Mouse (Mus musculus): ENCODE results near the gene Foxs1. TPM values are rescaled to one million over a fixed set of nuclear protein-coding genes. Genes with fewer than 3 reads are reported as not detected.

The Foxs1 gene
- total RNA-seq (2022), result under 1 TPM; 0.24 to 0.94 (median 0.51) TPM

DNA sequence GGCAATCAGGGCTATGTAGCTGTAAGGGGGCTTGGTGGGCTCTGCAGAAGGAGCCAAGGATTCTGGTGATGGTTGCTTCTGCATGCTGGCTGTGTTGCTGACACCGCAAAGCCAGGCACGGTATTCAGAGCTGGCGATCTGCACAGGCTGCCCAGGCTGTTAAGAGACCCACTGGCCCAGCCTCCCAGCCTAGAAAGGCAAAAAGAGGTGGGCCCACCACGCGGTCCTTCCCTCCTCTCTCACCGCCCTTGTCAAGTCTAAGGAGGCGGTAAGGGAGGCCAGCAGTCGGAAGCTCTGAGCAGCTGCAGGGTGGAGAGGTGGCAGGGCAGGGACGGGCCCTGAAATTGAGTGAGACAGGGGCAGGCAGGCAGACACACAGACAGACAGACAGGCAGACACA lies at the start of gene Foxs1:
Gene Foxs1, minus strand, starts transcription at position 161 of the 400 bp plus-strand sequence.
- DNase-seq (ENCODE audit: low spot score in 2 of 2), result no peak

DNA sequence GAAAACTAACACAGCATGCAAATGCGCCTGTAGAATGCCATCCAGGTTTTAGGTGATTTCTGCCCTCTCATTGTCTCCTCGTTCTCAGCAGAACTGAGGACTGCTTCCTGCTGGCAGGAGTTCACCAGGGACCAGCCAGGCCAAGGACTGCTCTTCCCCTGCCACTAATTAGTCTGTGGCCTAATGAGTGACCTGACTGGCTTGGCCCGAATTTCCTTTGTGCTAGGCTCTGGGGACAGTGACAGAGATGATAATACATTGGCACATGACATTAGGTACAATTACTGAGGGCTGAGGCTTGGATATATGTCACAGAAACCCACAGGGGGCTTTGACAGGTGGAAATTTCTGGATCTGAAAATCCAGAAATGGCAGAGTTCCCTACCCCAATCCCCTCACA lies 44.0 kb upstream of the Foxs1 start:
- no peak for DNase-seq (ENCODE audit: low spot score in 2 of 2)

DNA sequence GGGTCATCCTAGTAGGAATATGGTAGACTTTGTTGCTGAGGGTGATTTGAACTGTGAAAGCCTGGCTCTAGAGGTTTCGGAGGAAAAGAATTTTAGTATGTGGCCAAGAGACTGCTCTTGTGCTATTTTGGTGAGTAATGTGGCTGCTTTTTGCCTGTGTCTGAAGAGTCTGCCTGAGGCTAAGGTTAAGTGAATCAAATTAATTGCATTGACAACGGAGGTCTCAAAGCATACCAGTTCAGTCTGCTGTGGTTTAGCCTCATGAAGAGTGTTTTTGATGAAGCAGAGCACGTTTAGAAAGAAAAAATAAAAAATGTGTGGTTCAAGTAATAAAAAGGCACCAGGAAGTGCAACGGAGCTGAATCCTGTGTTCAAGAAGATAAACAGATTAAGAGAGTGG lies 32.5 kb upstream of the Foxs1 start:
- no peak for DNase-seq (ENCODE audit: low spot score in 2 of 2)

DNA sequence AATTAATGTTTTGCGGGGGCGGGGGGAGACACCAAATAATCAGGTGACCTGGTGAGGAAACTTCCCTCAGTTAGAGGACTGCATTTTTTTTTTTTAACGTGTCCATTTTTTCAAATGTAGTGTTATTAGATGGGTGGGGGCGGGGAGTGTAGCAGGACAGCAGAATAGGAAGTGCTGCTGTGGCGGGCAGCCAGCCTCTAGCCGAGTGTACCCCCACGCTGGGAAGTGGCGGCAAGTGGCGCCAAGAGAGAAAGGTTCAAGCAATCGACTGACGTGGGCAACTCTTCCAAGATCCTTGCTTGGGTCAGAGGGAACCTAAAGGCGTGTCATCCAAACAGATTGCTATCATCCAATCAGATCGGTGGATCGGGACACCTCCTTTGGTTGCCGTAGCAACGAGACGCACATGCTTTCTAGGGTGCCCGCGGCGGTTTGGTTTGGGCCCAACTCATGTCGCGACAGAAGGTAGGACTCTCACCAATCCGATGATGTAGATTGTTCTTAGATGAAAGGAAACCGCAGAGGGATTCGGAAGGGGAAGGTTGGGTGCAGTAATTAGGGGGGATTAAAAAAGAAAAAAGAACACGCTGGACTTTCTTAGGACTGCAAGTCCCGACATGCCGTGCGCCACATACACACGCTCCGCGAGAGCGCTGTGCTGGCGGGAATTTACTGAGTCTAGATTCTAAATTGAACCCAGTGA lies 29.2 kb upstream of the Foxs1 start, which contains the start of gene Ttll9:
Gene Ttll9, plus strand, starts transcription at position 395 of the 703 bp plus-strand sequence.
- peak; percentile 51 to 58 for DNase-seq (ENCODE audit: low spot score in 2 of 2)

DNA sequence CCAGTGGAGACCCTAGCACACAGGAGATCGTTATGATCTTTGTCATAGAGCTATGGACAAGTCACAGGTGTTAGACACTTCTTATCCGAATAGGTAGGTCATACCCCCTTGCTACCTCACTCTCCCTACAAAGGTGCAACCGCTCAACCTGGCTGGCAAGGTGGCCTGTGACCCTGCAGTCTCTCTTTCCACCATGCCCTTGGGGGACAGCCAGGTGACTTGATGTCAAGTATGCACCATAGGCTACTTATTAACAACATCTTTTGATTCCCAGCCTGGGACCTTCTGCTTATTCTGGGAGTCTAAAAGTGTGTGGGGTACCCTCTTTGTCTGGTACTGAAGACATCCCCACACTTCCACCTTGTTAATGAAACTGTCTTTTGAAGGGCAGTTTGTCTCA lies 25.1 kb upstream of the Foxs1 start:
- DNase-seq (ENCODE audit: low spot score in 2 of 2), result no peak

DNA sequence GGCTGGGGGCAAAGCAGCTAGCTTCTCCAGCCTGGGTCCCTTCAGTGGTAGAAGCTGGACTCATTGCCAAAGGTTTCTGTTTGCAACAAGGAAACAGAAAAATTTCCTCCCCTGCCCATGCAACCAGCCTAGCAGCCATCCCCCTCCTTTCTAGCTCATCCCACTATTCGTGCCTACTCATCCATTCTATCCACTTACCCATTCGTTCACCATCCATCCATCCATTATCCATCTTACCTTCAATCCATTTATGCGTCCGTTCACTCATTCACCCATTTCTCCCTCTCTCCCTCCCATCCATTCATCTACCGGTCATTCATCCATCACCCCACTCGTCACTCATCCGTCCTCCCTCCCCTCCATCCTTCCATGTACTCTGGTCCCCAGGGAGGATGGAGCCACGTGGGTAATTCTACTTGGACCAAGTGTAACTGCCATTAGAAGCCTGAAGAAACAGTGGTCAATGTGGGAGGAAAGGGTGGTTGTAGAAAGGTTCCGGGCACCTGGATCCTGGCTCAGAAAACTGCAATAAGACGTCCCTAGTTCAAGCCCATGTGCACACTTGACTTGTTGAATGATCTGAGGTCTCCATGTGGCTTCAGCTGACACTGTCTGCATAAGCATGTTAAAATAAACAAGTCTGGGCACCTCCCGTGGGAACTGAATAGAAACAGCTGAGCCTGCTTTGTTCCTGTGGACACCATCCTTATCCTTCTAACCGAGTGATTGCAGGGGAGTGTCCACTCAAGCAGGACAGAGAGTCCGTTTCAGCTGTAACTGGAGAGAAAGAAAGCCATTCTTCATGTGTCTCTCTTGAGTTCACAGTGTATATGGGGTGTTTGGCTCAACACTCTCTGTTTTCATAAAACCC lies 19.1 kb upstream of the Foxs1 start:
- DNase-seq (ENCODE audit: low spot score in 2 of 2), result no peak

DNA sequence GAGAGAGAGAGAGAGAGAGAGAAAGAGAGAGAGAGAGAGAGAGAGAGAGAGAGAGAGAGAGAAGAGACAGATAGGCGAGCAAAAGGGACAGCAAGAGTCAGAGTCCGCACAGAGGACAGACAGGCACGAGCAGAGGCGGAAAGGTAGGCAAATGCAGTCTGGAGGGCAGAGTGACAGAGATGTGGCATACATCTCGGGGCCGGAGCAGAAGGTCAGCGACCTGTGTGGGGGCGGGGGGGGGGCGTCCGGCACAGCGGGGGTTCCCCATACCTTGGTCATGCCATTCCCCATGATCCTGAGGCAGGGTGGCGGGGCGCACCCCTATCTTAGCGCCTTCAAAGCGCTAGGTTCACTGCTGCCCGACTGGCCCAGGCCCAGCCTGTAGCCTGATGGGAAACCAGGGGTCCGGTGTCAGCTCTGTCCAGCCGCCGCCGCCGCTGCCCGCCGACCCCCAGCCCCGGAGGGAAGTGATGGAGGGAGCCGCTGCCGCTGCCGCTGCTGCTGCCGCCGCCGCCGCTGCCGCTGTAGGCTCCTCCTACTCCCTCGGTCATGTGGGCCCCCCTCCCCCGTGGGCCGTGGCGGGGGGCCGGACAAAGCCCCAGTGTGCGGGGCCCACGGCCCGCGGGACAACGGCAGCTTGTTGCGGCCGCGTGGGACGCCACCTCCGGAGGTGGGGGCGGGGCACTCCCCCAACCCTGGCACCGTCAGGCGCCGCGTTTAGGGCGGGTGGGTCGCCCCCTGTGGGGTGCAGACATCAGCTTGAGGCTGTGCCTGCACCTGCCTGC lies 18.2 kb upstream of the Foxs1 start, which contains the start of gene Dusp15:
Gene Dusp15, minus strand, starts transcription at position 634 of the 785 bp plus-strand sequence.
- DNase-seq (ENCODE audit: low spot score in 2 of 2), result no peak

DNA sequence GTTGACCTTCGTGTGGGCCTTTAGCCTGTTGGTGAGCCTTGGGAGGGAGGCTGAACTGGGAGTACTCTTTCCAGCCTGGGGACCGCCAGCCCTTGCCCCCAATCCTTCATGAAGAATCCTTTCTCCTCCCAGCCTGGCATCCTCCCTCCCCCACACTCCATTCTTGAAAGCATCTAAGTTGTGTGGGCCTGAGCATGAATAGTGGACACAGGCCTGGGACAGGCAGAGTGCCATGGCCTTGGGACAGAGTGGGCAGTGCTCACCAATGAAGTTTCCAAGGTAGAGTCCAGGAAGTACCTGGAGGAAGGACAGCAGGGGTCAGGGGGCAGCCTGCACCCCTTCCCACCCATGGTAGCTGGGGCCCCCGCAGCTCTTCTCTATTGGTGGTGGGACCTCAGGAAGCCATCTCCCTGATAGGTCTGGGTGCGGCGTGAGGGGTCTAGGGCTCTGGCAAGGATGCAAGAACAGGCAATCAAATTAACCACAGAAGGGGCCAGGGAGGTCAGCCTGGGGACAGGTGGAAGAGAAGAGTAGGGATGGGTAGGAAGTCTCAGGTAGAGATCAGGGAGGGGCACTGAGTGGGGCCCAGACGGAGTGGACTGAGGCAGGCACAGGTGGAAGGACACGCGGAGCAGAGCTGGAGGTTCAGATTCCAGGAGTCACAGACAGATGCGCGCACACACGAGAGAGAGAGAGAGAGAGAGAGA lies 17.5 kb upstream of the Foxs1 start:
- no peak for DNase-seq (ENCODE audit: low spot score in 2 of 2)

DNA sequence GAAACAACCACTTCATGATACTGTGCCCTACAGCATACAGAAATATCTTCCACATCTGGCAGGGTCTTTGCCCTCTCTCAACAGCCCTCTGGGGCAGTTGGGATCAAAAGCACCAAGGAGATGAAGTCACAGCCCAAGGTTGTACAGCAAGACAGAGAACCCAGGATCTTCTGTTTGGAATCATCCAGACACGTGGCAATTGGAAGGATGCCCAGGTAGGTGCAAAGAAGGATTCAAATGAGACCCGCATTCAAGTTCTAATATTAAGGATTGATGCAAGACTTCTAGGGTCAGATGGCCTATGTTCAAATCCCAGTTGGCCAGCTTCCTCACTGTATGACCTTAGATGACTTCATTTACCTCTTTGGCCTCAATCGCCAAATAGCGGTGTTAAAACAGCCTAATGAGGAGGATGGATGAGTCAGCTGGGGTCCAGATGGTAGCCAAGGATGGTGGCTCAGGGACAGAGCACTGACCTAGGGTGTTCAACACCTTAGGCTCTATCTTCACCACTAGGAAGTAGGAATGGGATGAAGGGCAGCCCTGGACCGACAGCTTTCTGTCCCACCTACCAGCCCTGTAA lies 15.5 kb upstream of the Foxs1 start:
- no peak for DNase-seq (ENCODE audit: low spot score in 2 of 2)

DNA sequence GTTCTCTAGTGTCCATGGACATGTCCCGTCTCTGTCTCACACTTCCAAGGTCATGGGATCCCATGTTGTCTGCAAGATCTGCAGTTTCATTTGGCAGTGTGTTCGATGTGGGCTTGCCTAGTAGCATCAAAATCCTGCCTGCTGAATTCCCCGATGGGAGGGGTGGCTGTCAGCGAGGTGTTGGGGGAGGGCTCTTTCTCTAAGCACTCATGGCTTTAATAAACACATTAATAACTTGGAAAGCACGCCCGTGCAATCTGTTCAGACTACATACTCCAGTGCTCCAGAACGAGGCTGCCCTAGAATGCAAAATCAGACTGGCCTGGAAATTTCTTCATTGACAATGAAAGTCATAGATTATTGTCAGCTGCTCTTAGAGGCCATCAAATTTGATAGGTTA lies 14.1 kb upstream of the Foxs1 start:
- no peak for DNase-seq (ENCODE audit: low spot score in 2 of 2)

DNA sequence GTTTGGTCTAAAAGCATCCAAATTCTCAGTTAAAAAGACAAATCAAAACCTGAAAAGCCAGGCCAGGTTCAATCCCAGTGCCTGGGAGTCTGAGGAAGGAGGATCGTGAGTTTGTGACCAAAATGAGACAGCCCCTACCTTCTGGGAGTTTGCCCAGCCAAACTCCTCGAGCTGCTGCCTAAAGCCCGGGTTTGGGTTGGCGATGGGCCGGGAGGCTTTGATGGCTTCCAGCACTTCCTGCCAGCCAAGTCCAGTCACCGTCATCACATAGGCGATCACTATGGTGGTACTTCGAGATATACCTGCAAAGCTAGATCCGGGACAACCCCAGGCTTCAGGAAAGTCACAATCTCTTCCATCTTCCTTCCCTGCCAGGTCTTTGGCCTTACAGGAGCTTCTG lies 11.0 kb upstream of the Foxs1 start:
- DNase-seq (ENCODE audit: low spot score in 2 of 2), result no peak

DNA sequence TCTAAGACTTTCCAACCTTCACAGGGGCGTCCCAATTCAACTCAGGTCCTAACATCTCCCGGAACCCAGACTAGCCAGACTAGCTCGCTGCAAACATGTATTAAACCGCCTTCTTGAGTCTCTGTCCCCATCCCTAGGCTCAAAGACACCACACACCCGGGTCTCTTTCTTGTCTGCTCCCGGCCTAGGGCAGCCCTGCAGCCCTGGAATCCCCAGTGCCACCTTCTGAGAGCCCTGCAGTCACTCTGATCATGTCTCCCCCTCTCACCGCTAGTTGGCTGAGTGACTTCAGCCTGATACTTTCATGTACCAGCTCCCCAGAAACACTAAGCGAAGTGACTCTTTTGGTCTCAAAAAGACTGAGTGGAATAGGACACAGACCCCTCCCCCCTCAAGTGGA lies 10.6 kb upstream of the Foxs1 start:
- no peak for DNase-seq (ENCODE audit: low spot score in 2 of 2)

DNA sequence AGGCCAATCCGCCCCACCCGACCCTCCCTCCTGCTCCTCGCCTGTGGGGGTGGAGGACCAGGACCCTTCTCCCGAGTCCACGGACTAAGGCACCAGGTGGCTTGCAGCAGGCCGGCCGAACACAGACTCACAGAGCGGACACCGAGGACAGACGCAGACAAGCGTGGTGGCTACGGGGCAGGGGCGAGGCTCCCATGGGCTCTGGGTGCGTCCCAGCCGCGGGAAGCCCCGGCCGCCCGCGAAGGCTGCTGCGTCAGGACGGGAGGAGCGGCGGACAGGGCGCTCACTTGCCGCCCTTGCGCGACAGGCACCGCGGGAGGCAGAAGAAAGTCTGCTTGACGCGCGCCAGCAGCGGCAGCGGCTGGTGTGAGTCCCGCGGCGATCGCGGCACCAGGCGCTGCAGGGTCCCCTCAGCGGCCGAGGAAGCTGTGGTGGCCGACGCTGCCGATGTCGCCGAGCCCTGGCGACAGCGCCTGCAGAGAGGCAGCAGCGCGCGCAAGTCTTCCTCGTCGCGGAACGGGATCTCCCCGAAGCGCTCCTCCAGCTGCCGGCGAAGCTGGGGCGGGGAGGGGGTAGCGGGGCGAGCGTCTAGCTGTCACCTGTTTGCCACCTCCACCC lies 10.0 kb upstream of the Foxs1 start:
- DNase-seq (ENCODE audit: low spot score in 2 of 2), result no peak

DNA sequence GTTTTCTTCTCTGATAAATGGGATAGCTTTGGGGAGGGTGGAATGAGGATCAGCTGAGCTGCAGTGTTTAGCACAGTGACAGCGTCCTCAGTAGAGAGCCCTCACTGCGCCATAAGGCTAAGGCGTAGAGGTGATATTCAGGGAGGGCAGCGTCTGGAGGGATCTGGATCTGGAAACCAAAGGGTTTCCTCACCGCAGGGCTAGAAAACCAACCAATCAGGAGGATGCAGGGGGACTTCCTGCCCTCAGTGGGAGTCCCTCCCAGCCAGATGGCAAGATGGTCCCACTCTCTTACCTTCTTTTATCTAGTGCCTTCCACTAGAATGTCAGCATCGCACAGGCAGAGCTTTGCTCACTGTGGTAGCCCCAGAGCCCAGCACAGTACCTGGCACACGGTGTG lies 8.8 kb upstream of the Foxs1 start:
- no peak for DNase-seq (ENCODE audit: low spot score in 2 of 2)

DNA sequence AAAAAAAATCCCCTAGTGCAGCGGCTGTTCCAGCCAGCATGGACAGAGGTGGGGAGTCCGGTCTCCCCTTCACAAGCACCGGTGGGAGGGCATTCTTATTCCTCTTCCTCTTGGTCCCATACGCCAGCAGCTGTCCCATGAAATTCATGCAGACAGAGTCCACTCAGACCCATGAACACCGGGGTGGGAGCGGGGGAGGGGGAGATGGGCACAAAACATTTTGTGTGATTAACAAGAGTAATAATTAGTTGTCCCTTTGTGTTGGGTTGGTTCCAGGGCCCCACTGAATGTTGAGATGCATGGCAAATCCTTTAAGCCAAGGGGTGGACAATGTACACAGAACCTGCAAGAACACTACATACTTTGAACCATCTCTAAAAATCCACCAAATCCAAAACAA lies 8.1 kb upstream of the Foxs1 start:
- no peak for DNase-seq (ENCODE audit: low spot score in 2 of 2)

DNA sequence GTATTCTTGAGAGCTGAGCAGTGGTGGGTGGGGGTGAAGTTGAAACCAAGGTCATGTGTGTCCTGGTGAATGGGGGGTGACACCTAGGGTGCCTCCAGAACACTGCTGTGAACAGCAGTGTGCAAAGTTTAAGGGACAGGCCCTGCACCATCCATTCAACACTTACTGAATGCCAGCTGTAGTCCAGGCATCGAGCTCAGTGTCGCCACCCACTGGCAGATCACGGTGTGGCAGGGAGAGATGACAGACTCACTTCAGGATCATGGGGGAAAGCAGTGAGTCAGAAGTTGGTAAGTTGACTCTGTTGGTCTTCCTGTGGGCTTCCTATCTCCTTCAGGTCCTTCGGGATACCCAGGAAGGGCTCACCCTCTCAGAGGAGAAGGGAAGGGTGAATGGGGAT lies 6.8 kb upstream of the Foxs1 start:
- DNase-seq (ENCODE audit: low spot score in 2 of 2), result no peak

DNA sequence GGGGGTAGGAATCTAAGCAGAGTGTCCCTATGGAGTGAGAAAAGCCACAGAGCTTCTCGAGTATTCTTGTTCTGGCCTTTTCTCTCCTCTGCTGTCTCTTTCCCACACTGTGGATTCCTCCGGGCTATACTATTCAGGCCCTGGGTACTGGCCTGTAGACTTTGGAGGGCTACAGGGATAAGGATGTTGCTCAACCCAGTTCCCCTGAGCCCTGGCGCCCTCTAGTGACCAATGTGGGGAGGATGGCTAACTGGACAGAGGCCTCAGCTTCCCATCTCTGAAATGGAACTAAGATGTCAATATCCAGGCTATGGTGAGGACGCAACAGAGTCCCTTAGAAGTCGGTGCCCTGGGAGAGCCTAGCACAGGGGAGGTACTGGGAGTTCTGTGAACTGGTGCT lies 606 bp upstream of the Foxs1 start:
- peak in 1 of 2 experiments; percentile 63 for DNase-seq (ENCODE audit: low spot score in 2 of 2)

DNA sequence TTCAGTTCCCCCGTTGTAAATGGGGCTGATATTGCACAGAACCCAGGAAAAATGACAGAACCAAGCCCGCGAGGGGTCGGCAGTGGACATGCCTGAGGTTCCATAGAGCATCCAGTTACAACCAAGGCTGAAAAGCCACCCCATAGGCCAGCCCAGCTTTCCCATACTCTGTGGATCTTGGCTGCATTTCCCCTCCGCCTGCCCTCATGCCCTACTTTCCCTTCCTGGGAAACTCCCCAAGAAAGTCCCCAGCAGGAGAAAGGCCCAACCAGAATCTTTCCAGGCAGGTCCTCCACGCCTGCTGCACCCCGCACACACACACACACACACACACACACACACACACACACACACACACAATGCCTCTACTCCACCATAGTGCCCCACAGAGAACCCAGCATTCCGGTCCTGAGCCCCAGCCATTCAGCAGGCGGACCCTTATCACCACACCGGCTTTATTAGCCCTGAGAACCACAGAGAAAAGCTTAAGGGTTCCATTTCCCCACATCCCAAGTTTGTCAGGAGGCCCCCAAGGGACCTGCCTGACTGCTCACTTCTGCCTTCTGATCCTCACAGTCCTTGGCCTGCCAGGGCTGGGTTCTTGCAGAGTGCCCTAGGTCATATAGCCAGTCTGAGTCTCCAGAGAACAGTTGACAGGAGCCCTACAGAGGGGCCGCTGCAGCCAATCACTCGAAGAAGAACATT lies 1.4 kb downstream of the Foxs1 start:
- no peak for DNase-seq (ENCODE audit: low spot score in 2 of 2)

DNA sequence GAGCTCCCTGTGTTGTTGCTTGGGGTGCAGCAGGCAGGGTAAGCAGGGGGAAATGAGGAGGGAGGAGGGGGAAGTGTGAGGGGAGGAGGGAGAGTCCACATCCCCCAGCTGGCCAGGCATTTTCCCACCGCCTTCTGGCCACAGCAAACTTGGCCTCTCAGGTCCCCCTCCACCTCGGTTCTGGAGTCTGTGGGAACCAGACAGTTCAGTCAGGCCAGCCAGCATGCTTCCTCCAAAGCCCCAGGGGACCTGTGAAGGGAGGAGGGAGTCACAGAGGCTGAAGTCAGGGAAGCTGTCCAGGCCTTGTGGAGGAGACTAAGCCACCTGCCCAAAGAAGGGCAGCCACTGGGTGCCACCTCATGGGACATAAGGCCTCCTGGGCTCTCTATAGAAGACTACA lies 2.7 kb downstream of the Foxs1 start:
- peak in 1 of 2 experiments; percentile 50 for DNase-seq (ENCODE audit: low spot score in 2 of 2)

DNA sequence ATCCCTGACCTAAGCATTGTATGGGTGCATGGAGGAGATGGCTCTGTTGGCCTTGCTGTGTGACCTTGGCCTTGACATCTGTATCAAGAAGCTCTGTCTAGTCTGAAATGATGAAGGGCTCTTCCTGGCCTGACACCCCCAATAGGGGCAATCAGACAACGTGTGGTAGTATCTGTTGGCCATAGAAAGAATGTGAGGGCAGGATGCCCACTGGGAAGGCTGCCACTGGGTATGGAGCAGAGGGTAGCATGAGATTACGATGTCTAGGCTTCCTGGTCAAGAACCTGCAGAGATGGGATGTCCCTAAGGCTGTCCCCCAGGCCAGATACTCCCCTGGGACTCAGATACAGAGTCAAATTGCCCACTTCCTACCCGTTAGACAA lies 4.0 kb downstream of the Foxs1 start:
- DNase-seq (ENCODE audit: low spot score in 2 of 2), result no peak
